Mouse (Mus musculus) cortical plate, adult 2 months (tissue): ENCODE measurements around the gene Lrrk1. TPM values are rescaled to one million over a fixed set of nuclear protein-coding genes. Genes with fewer than 3 reads are reported as not detected.

Experiments
- H3K27ac ChIP-seq: fragments of 200-500 bp; 2 replicates; pipeline ENCODE4 v1.5.1; 2012; ENCODE audit warnings: low read length, control low read depth, inconsistent platforms; ENCODE audit not compliant: insufficient read depth
- H3K4me1 ChIP-seq: fragments of 200-500 bp; 2 replicates; pipeline ENCODE4 v1.6.1; 2011; ENCODE audit warnings: low read length; ENCODE audit not compliant: control insufficient read depth, insufficient read depth
- H3K4me3 ChIP-seq: fragments of 200-500 bp; 2 replicates; pipeline ENCODE4 v1.5.1; 2011; ENCODE audit warnings: mild to moderate bottlenecking, low read length, control low read depth; ENCODE audit not compliant: insufficient read depth
- CTCF ChIP-seq: fragments of 200-500 bp; IDR thresholded peaks from 2 replicates; pipeline ENCODE4 v1.5.1; 2011; ENCODE audit warnings: mild to moderate bottlenecking, control low read depth, low read length; ENCODE audit not compliant: insufficient read depth; ENCODE audit errors: extremely low read depth
- POLR2A ChIP-seq: fragments of 200-500 bp; IDR thresholded peaks from 2 replicates; pipeline ENCODE4 v1.6.1; 2011; ENCODE audit warnings: mild to moderate bottlenecking, low read length, control low read depth; ENCODE audit not compliant: insufficient read depth; ENCODE audit errors: extremely low read depth
- polyA plus RNA-seq: library from polyadenylated mRNA; depleted of rRNA; stranded (reverse); fragments of >200 nt; gene quantifications from 2 replicates; pipeline ENCODE4 v1.2.3, GENCODE M21; 2012

Lrrk1 gene
- polyA plus RNA-seq, 1 experiment = 3.5 TPM

DNA sequence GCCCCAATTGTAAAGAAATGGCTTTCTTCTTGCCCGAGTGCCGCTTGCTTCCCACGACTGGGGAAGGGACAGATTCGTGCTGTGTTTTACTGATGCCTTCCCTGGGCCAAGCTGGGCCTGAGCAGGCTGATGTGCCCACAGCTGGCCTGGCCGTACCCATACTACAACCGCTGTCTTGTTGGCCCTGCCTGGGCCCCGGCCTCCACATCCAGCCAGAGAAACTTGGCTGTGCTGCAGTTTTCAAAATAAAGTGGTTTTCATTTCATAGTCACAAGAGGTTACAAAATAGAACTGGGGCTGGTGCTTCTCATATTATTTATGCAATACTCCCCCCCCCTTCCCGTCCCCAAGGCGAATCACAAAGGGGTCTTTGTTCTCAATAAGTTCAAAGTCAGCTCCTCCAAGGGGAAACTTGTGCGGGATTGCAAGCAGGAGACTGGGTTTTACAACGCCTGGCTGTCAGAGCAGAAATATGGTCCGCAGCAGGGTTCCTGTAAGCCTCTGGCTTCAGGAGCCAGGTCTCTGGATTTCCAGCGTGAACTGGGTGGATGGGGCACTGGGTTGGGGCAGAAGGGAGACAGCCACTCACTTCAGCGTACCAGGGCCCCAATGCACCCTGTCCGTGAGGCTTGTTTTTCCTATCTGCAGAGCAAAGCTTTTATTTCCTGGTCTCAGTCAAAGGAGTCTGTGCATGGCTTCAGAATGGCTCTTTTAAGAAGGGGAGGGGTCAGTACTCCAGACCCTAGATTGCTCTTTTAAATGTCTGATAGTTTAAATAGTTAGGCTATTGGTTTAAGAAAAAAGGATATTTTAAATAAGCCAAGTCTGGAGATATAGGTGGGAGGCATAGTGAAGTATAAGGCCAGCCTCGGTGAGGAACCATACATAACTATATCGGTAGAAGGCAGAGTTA, 157.3 kb downstream of the Lrrk1 start:
- Histone ChIP-seq H3K4me3 (no peak overlapping the region), H3K4me1 (no peaks in the 10 kb centered on the region), H3K27ac (peak overlapping the region; percentile 78; the same call in 1 of the 2 replicates)
- no peak for TF ChIP-seq CTCF
- TF ChIP-seq POLR2A = no peak

DNA sequence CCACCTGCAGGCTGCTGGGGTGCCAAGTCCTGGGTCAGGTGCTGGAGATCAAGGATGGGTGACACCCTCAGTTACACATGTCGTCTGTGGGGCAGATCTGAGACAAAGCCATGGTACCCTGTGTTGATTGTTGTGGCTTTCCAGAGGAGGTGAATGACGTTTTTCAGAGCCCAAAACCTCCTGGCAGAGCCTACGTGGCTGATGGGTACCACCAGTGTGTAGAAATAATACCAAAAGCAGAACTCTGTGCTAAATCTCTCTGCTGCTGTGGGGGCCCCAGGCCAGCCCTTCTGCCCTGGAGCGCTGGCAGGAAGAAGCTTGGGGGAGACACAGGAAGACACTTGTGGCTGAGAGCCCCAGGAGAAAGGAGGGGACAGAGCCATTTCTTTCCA, 157.9 kb downstream of the Lrrk1 start:
- TF ChIP-seq CTCF (no peak), POLR2A (no peak)
- Histone ChIP-seq H3K4me3 (no peak overlapping the region), H3K4me1 (no peaks in the 10 kb centered on the region), H3K27ac (0 out of 2 replicates have a peak overlapping the region, but pooled peaks have one; percentile 8)

DNA sequence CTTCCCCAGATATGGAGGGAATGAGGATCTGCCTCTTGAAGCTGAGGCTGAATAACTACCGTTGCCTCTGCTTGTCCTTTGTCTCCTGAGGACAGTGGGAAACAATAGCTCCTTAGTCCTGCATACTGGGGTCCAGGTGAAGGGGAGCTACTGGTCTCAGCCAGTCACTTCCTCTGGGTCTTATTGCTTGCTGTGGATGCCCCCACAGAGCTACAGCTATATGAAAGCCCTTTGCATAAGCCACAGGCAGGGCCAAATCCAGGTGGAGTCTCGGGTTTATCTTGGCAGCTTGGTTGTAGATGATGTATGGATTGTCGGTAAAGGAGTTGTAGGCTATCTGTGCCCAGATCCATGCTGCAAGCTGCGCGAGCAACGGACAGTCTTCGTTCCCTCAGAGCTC, 158.7 kb downstream of the Lrrk1 start:
- no peak for TF ChIP-seq CTCF
- no peak for TF ChIP-seq POLR2A
- no peaks in the 10 kb centered on the region for H3K4me1 ChIP-seq
- no peak overlapping the region for H3K4me3 ChIP-seq
- H3K27ac ChIP-seq = no peak overlapping the region

DNA sequence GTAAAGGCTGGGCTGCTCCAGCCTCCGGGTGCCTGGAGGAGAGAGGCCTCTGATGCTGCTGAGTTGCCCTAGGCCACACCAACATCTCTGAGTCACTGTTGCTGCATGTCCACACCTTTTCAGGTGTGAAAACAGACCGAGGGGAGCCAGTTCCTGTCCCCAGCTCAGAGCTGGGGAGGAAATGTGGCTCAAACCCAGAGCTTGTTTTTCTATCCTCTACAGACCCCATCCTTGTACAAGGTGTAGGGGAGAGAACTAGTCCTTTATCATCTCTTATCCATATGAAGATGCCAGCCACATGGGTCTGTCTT, 159.6 kb downstream of the Lrrk1 start:
- H3K27ac ChIP-seq = no peak overlapping the region
- TF ChIP-seq CTCF = no peak
- no peak for TF ChIP-seq POLR2A
- no peaks in the 10 kb centered on the region for H3K4me1 ChIP-seq

DNA sequence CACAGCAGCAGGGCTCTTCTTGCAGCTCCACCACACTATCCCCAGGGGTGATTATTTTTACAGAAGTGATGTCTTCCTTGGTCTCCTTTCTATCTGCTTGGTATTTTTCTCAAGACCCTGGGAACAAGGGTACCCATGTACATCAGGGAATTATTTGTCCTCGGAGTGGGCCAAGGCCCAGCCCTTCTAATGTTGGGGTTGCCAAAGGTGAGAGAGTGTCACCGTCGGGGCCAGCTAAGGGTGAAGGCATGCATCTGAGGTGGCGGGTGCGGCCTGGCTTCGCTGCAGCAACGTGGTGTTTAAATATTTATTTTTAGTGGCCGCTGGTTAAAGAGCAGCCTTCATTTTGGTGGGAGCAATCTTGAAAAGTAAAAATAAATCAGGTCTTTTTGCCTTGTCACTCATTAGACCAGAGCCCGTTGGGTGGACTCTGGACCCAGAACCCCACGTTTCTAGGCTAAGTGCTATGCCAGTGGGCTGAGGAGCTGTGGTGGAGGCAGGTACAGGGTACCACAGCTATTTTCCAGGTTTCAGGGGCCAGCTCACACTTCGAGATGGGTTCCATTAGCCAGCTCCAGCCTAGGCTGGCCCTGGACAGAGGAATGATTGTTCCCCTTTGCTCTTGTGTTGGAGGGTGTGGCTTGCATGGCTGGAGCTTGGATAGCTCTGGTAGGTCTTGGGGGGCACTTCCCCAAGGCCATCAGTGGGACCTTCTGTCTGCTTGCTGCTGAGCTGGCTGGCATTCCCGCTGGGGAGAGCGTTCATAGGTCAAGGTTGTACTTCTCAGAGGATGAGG, 160.1 kb downstream of the Lrrk1 start:
- Histone ChIP-seq H3K4me1 (no peaks in the 10 kb centered on the region), H3K27ac (no peak overlapping the region), H3K4me3 (no peak overlapping the region)
- TF ChIP-seq CTCF (no peak), POLR2A (no peak)

More for the DNA sequence above, 159.6 kb downstream of the Lrrk1 start:
- H3K4me3 ChIP-seq = no peak overlapping the region

DNA sequence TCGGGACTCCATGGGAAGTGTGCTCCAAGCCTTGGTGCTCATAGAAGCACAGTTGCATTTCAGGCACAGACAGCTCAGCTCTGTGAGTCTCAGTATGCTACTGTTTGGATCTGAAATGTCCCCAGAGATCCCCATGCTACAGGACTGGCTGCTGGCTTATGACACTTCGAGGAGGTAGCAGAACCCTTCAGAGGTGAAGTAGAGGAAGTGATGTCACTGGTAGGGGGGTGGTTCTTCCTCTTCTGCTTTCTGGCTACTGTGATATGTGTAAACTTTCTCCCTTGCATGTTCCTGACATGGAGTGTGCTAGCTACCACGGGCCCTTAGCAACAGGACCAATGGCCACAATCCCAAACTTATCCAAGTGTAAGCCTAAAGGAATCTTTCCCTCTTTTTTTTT, 162.3 kb downstream of the Lrrk1 start:
- no peak overlapping the region for H3K27ac ChIP-seq
- no peak overlapping the region for H3K4me3 ChIP-seq
- TF ChIP-seq CTCF (no peak), POLR2A (no peak)
- H3K4me1 ChIP-seq = no peaks in the 10 kb centered on the region

DNA sequence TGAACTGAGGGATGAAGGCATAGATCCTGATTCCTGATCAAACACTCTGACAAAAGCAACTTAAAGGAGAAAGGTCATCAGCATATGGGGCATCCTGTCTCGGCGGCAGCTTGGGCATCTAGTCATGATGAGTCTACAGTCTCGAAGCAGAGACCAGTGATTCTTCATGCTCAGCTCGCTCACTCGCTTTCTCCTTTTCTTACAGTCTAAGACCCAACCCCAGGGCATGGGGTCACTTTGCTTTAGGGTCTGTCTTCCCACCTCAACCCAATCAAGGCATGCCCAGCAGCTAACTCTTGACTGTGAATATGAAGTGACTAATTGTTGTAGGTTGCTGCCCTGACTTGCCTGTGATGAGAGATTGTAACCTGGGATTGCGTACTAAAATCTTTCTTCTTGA, 163.6 kb downstream of the Lrrk1 start:
- TF ChIP-seq CTCF = no peak
- TF ChIP-seq POLR2A = no peak
- Histone ChIP-seq H3K27ac (no peak overlapping the region), H3K4me1 (no peaks in the 10 kb centered on the region), H3K4me3 (no peak overlapping the region)

DNA sequence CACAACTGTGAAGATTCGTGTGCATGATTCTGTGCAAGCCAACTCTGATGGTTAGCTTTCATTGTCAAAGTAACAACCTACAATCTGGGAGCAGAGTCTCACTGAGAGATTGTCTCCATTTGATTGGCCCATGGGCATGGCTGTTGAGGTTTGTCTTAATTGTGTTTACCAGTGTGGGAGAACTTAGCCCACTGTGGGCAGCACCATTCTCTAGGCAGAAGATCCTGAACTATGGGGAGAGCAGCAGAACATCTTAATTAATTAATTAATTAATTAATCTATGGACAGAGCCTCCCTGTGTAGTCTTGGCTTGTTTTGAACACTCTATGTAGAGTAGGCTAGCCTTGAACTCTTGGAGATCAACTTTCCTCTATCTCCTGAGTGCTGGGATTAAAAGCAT, 164.4 kb downstream of the Lrrk1 start:
- Histone ChIP-seq H3K27ac (no peak overlapping the region), H3K4me3 (no peak overlapping the region), H3K4me1 (no peaks in the 10 kb centered on the region)
- no peak for TF ChIP-seq CTCF
- no peak for TF ChIP-seq POLR2A

DNA sequence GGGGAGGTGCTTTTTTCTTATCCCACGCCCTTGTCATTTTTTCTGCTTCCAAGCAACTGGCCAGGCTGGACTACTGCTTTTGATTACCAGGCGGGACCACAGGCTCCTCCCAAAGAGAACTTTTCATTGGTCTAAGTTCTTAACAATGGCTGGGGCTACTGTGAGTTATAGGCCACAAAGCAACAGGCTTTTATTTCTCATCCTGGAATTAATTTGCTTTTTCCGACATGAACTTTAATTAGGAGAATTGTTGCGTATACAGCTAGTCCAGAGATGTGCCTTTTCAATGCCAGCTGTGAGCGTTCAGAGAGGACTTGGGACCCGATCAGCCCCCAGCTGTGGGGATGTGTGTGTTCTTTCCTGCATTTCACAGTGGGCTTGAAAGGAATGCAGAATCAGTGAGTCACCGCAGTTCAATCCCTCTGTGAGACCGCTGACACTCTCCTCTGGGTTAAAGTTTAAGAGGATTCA, 165.5 kb downstream of the Lrrk1 start:
- TF ChIP-seq CTCF (no peak), POLR2A (no peak)
- Histone ChIP-seq H3K4me3 (no peak overlapping the region), H3K27ac (no peak overlapping the region), H3K4me1 (no peaks in the 10 kb centered on the region)

DNA sequence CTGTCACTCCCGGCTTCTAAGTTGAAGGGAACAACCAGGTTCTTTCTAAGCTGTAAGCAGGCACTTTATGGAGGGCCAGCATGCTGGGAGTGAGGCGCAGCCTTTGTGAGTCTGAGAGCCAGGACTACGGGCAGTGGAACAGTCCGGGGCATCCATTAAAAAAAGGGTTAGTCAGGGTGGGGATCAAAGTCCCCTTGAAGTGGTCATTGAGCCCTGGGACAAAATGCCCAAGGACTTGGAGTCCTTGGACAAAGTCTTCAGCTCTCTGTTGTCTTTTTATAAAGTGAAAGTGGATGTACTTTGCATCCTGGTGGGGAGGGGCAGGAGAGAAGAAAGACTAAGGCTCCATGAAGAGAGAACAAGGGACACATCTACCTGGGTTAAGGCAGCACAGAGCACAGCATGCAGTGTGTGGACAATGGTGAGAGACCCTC, 168.3 kb downstream of the Lrrk1 start:
- TF ChIP-seq POLR2A = no peak
- no peak for TF ChIP-seq CTCF
- no peak overlapping the region for H3K27ac ChIP-seq

More for the DNA sequence above, 168.3 kb downstream of the Lrrk1 start:
- H3K4me1 ChIP-seq = no peaks in the 10 kb centered on the region
- no peak overlapping the region for H3K4me3 ChIP-seq
